Mouse (Mus musculus): Measurements from ENCODE around the gene Patl1.
A peak's percentile ranks its signal among the peaks of the same experiment; 100 is the strongest.
"Not testable (repeated sequence)": the region's sequence is repeated elsewhere in the genome, so short reads cannot be mapped to it uniquely, and the experiment has no call there.

The Patl1 gene

GRCm38 (mm10) chr19:11966201-11966636 is 54.0 kb downstream of the Patl1 start:
- DNase-seq (ENCODE audit: low read depth, low spot score) = peak; percentile 31

- no peak for DNase-seq (ENCODE audit: low read depth, low spot score)
Measured at GRCm38 (mm10) chr19:11969155-11970050, 57.2 kb downstream of the Patl1 start.

- no peak for DNase-seq (ENCODE audit: low read depth, low spot score)
Measured at GRCm38 (mm10) chr19:11973511-11974222, 61.5 kb downstream of the Patl1 start.

- DNase-seq (ENCODE audit: low read depth, low spot score) = no peak
Measured at GRCm38 (mm10) chr19:11974223-11974540, 62.0 kb downstream of the Patl1 start.

- no peak for DNase-seq (ENCODE audit: low read depth, low spot score)
Measured at GRCm38 (mm10) chr19:11975683-11976082, 63.5 kb downstream of the Patl1 start.

GRCm38 (mm10) chr19:11977363-11977762 is 65.2 kb downstream of the Patl1 start:
- no peak for DNase-seq (ENCODE audit: low read depth, low spot score)

GRCm38 (mm10) chr19:11980471-11980870 is 68.3 kb downstream of the Patl1 start:
- DNase-seq (ENCODE audit: low read depth, low spot score) = no peak

- not testable (repeated sequence) for DNase-seq (ENCODE audit: low read depth, low spot score)
Measured at GRCm38 (mm10) chr19:11984614-11985013, 72.4 kb downstream of the Patl1 start.

GRCm38 (mm10) chr19:11987841-11988240 is 75.6 kb downstream of the Patl1 start:
- DNase-seq (ENCODE audit: low read depth, low spot score) = no peak

- no peak for DNase-seq (ENCODE audit: low read depth, low spot score)
Measured at GRCm38 (mm10) chr19:11989334-11989733, 77.1 kb downstream of the Patl1 start.

- no peak for DNase-seq (ENCODE audit: low read depth, low spot score)
Measured at GRCm38 (mm10) chr19:11992034-11992433, 79.8 kb downstream of the Patl1 start.

- no peak for DNase-seq (ENCODE audit: low read depth, low spot score)
Measured at GRCm38 (mm10) chr19:11992441-11993029, 80.3 kb downstream of the Patl1 start.

Data from c-Kit-negative CD71-positive TER-119-positive erythroid progenitor cells, embryonic 14.5 days (primary cell).